Mouse (Mus musculus) embryonic facial prominence, embryonic 15.5 days (tissue): Measurements from ENCODE around the gene Mfap3l. TPM values are rescaled to one million over a fixed set of nuclear protein-coding genes. Genes with fewer than 3 reads are reported as not detected.
A peak's percentile ranks its signal among the peaks of the same experiment; 100 is the strongest.
"Not testable (repeated sequence)": the region's sequence is repeated elsewhere in the genome, so short reads cannot be mapped to it uniquely, and the experiment has no call there.

Source experiments
- ATAC-seq: fragments of 200-750 bp; cut with Nextera tagmentation; 2 replicates; pipeline ENCODE4 v1.8.0; 2017; ENCODE audit warnings: low read depth, moderate TSS enrichment; ENCODE audit not compliant: insufficient number of reproducible peaks, low FRiP score, low TSS enrichment
- H3K27ac ChIP-seq: fragments of 300-500 bp; sonication (generic); replicated peaks from 2 replicates; pipeline ENCODE4 v1.5.1; 2015; ENCODE audit warnings: mild to moderate bottlenecking, inconsistent platforms
- H3K27me3 ChIP-seq: fragments of 300-500 bp; sonication (generic); 2 replicates; pipeline ENCODE4 v1.6.1; 2015; ENCODE audit warnings: inconsistent platforms
- H3K36me3 ChIP-seq: fragments of 300-500 bp; sonication (generic); 2 replicates; pipeline ENCODE4 v1.6.1; 2015; ENCODE audit warnings: mild to moderate bottlenecking, inconsistent platforms
- H3K4me1 ChIP-seq: fragments of 300-500 bp; sonication (generic); 2 replicates; pipeline ENCODE4 v1.6.1; 2015; ENCODE audit warnings: inconsistent platforms
- H3K4me2 ChIP-seq: fragments of 300-500 bp; sonication (generic); replicated peaks from 2 replicates; pipeline ENCODE4 v1.6.1; 2015; ENCODE audit warnings: mild to moderate bottlenecking, inconsistent platforms
- H3K4me3 ChIP-seq: fragments of 300-500 bp; sonication (generic); replicated peaks from 2 replicates; pipeline ENCODE4 v1.5.1; 2015; ENCODE audit warnings: mild to moderate bottlenecking, inconsistent platforms
- H3K9ac ChIP-seq: fragments of 300-500 bp; sonication (generic); 2 replicates; pipeline ENCODE4 v1.6.1; 2015; ENCODE audit warnings: inconsistent platforms
- H3K9me3 ChIP-seq: fragments of 300-500 bp; sonication (generic); replicated peaks from 2 replicates; pipeline ENCODE4 v1.6.1; 2016; ENCODE audit warnings: inconsistent platforms
- WGBS: fragments of 180-500 bp; shearing (Covaris S2); methylation state at CpG from one replicate; pipeline ENCODE4 v1.1.7; 2015; 5-methylcytosine and 5-hydroxymethylcytosine counted together
- polyA plus RNA-seq: library from polyadenylated mRNA; unstranded; fragments of >200 nt; fragmentation: Nextera tagmentation; extraction: Ambion mirVana; gene quantifications from 2 replicates; pipeline ENCODE4 v1.2.1, GENCODE M21; 2015

The Mfap3l gene
- polyA plus RNA-seq, result 3.1 TPM in 2 replicates

- peaks cover 11% of the 10 kb centered on the region for H3K4me1 ChIP-seq
- H3K4me3 ChIP-seq, result peak within 1 kb of the TSS; percentile 58
- peak within 1 kb of the TSS; percentile 36 for H3K9ac ChIP-seq
- H3K4me2 ChIP-seq, result peak within 1 kb of the TSS; percentile 92
- H3K27me3 ChIP-seq, result peaks cover 10% of the 10 kb centered on the region; the same call in 1 of the 2 replicates
- no peaks in the 10 kb centered on the region for H3K36me3 ChIP-seq
- peak within 1 kb of the TSS; percentile 53 for H3K27ac ChIP-seq
- ATAC-seq, result peak; percentile 98
- 1% methylated on average over 57 of the region's 60 CpGs for WGBS
- no peaks in the 10 kb centered on the region for H3K9me3 ChIP-seq
These were observed at the start of gene Mfap3l for GRCm38 (mm10) chr8:60632250-60632932. Gene Mfap3l (plus strand): TSS chr8:60632827.

GRCm38 (mm10) chr8:60583369-60583768 lies 49.3 kb upstream of the Mfap3l start:
- Histone ChIP-seq H3K4me3 (no peak overlapping the region), H3K9ac (no peak overlapping the region), H3K4me1 (no peaks in the 10 kb centered on the region), H3K4me2 (no peak overlapping the region), H3K27ac (no peak overlapping the region), H3K36me3 (no peaks in the 10 kb centered on the region), H3K9me3 (no peaks in the 10 kb centered on the region), H3K27me3 (no peaks in the 10 kb centered on the region)
- 61% methylated on average over 2 of the region's 2 CpGs for WGBS
- ATAC-seq, result no peak

- ATAC-seq, H3K9ac ChIP-seq, H3K9me3 ChIP-seq, H3K4me1 ChIP-seq, H3K27me3 ChIP-seq, H3K4me3 ChIP-seq, H3K27ac ChIP-seq, H3K4me2 ChIP-seq, H3K36me3 ChIP-seq: not testable (repeated sequence)
- WGBS, result 89% methylated on average over 29 of the region's 29 CpGs
These were observed 41.1 kb upstream of the Mfap3l start for GRCm38 (mm10) chr8:60591352-60592105.

- no peak overlapping the region for H3K27ac ChIP-seq
- no peaks in the 10 kb centered on the region for H3K27me3 ChIP-seq
- 67% methylated on average over 3 of the region's 3 CpGs for WGBS
- no peaks in the 10 kb centered on the region for H3K9me3 ChIP-seq
- H3K9ac ChIP-seq, result no peak overlapping the region
- no peaks in the 10 kb centered on the region for H3K36me3 ChIP-seq
- ATAC-seq, result no peak
- H3K4me1 ChIP-seq, result no peaks in the 10 kb centered on the region
- no peak overlapping the region for H3K4me3 ChIP-seq
- no peak overlapping the region for H3K4me2 ChIP-seq
These were observed 37.9 kb upstream of the Mfap3l start for GRCm38 (mm10) chr8:60594761-60595160.

- no peaks in the 10 kb centered on the region for H3K9me3 ChIP-seq
- H3K27ac ChIP-seq, result no peak overlapping the region
- no peak overlapping the region for H3K4me2 ChIP-seq
- no peak overlapping the region for H3K4me3 ChIP-seq
- no peaks in the 10 kb centered on the region for H3K4me1 ChIP-seq
- no peak overlapping the region for H3K9ac ChIP-seq
- H3K27me3 ChIP-seq, result no peaks in the 10 kb centered on the region
- no peaks in the 10 kb centered on the region for H3K36me3 ChIP-seq
- ATAC-seq, result no peak
These were observed 21.0 kb upstream of the Mfap3l start for GRCm38 (mm10) chr8:60611580-60612111.

- Histone ChIP-seq H3K9ac (no peak overlapping the region), H3K4me2 (no peak overlapping the region), H3K4me1 (no peaks in the 10 kb centered on the region), H3K4me3 (no peak overlapping the region), H3K27ac (no peak overlapping the region), H3K36me3 (no peaks in the 10 kb centered on the region), H3K9me3 (no peaks in the 10 kb centered on the region), H3K27me3 (no peaks in the 10 kb centered on the region)
- 34% methylated on average over 2 of the region's 2 CpGs for WGBS
- ATAC-seq, result no peak
These were observed 15.7 kb upstream of the Mfap3l start for GRCm38 (mm10) chr8:60616928-60617327.

- WGBS, result 79% methylated on average over 4 of the region's 4 CpGs
These were observed 11.1 kb upstream of the Mfap3l start for GRCm38 (mm10) chr8:60621561-60621960.

GRCm38 (mm10) chr8:60622056-60622455 lies 10.6 kb upstream of the Mfap3l start:
- no peak overlapping the region for H3K4me3 ChIP-seq
- no peak overlapping the region for H3K4me2 ChIP-seq
- no peaks in the 10 kb centered on the region for H3K4me1 ChIP-seq
- H3K36me3 ChIP-seq, result no peaks in the 10 kb centered on the region
- 88% methylated on average over 12 of the region's 12 CpGs for WGBS
- no peaks in the 10 kb centered on the region for H3K9me3 ChIP-seq
- ATAC-seq, result no peak
- no peak overlapping the region for H3K9ac ChIP-seq
- no peaks in the 10 kb centered on the region for H3K27me3 ChIP-seq
- no peak overlapping the region for H3K27ac ChIP-seq

More at GRCm38 (mm10) chr8:60621561-60621960, 11.1 kb upstream of the Mfap3l start:
- Histone ChIP-seq H3K9ac (no peak overlapping the region), H3K9me3 (no peaks in the 10 kb centered on the region), H3K4me3 (no peak overlapping the region), H3K4me1 (no peaks in the 10 kb centered on the region), H3K27me3 (no peaks in the 10 kb centered on the region), H3K36me3 (no peaks in the 10 kb centered on the region), H3K4me2 (no peak overlapping the region), H3K27ac (no peak overlapping the region)
- no peak for ATAC-seq

- H3K4me2 ChIP-seq, result no peak overlapping the region
- no peaks in the 10 kb centered on the region for H3K9me3 ChIP-seq
- H3K27ac ChIP-seq, result no peak overlapping the region
- no peaks in the 10 kb centered on the region for H3K4me1 ChIP-seq
- no peak for ATAC-seq
- H3K4me3 ChIP-seq, result no peak overlapping the region
- H3K36me3 ChIP-seq, result no peaks in the 10 kb centered on the region
- H3K27me3 ChIP-seq, result no peaks in the 10 kb centered on the region
- WGBS, result 77% methylated on average over 1 of the region's 1 CpGs
- no peak overlapping the region for H3K9ac ChIP-seq
These were observed 9.2 kb upstream of the Mfap3l start for GRCm38 (mm10) chr8:60623438-60623837.

GRCm38 (mm10) chr8:60624722-60625121 lies 7.9 kb upstream of the Mfap3l start:
- H3K36me3 ChIP-seq, result no peaks in the 10 kb centered on the region
- WGBS, result 84% methylated on average over 7 of the region's 7 CpGs
- H3K4me3 ChIP-seq, result no peak overlapping the region
- ATAC-seq, result no peak
- H3K9ac ChIP-seq, result no peak overlapping the region
- no peaks in the 10 kb centered on the region for H3K4me1 ChIP-seq
- no peak overlapping the region for H3K27ac ChIP-seq
- H3K4me2 ChIP-seq, result no peak overlapping the region
- H3K27me3 ChIP-seq, result peaks cover under 1% of the 10 kb centered on the region; the same call in 1 of the 2 replicates
- H3K9me3 ChIP-seq, result no peaks in the 10 kb centered on the region

GRCm38 (mm10) chr8:60627937-60628336 lies 4.7 kb upstream of the Mfap3l start:
- no peak overlapping the region for H3K4me2 ChIP-seq
- WGBS, result 34% methylated on average over 3 of the region's 3 CpGs
- ATAC-seq, result no peak
- H3K9ac ChIP-seq, result no peak overlapping the region
- H3K36me3 ChIP-seq, result no peaks in the 10 kb centered on the region
- peaks cover 10% of the 10 kb centered on the region; the same call in 1 of the 2 replicates for H3K27me3 ChIP-seq
- H3K9me3 ChIP-seq, result no peaks in the 10 kb centered on the region
- H3K4me3 ChIP-seq, result no peak overlapping the region
- peaks cover 6% of the 10 kb centered on the region for H3K4me1 ChIP-seq
- H3K27ac ChIP-seq, result no peak overlapping the region
